Mouse (Mus musculus): ENCODE results near the gene Lrrc47. TPM values are rescaled to one million over a fixed set of nuclear protein-coding genes. Genes with fewer than 3 reads are reported as not detected.

Gene Lrrc47
- total RNA-seq, 2 experiments from 2014 or later: 26.3 to 27.8 TPM

DNA sequence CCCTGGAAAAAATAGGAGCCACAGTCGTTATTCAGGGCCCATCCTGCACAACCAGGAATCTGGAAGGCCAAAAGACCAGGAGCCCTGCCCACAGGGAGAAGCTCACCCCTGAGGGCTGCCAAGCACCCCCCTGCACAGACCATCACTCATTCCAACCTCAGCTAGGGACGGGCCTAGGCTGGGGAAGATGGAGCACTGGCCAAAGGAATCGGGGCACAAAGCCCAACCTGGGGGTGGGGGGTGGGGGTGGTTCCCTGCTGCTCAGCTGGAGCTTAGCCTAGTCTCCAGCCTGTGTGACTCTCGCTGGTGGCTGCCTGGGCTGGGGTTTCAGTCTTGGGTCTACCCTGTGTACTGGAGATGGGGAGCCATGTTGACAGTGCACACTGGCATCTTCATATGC lies 11.3 kb downstream of the Lrrc47 start:
- no peak for DNase-seq (ENCODE audit: low spot score)

DNA sequence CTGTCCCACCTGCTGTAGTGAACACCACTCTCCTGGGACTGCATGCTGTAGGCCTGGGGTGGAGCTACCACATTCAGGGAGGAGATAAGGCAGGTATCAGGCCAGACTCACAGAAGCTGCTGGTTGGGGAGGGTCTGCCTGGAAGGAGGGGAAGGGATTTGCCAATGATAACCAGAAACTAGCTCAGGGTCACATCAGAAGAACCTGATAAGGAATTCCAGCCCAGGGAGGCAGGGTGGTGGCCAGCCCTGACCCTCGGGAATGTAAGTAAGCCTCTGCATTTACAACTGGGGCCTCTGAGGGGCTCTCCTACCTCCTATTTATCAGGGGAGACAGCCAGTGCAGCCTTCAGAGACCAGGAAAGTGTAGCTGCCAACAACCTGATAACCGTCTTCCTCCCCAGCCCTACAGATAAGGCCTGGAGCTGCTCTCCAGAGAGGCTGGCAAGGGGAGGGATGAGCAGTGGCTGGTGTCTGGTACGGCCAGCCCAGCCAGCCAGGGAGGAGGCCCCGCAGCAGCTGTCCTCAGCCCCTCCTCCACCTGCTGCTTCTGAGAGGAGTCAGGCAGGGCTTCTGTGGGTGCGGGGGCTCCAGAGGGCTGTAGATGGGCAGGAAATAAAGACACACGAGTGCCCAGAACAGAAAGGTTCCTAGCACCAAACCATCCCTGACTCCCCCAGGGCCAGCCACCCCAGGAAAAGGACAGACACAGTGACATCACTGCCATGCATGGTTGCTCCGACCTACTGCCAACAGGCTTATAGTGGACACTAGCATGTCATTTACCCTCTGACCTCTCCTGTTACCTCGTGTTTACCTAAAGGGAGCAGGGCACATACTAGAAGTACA lies 12.4 kb downstream of the Lrrc47 start:
- no peak for DNase-seq (ENCODE audit: low spot score)

DNA sequence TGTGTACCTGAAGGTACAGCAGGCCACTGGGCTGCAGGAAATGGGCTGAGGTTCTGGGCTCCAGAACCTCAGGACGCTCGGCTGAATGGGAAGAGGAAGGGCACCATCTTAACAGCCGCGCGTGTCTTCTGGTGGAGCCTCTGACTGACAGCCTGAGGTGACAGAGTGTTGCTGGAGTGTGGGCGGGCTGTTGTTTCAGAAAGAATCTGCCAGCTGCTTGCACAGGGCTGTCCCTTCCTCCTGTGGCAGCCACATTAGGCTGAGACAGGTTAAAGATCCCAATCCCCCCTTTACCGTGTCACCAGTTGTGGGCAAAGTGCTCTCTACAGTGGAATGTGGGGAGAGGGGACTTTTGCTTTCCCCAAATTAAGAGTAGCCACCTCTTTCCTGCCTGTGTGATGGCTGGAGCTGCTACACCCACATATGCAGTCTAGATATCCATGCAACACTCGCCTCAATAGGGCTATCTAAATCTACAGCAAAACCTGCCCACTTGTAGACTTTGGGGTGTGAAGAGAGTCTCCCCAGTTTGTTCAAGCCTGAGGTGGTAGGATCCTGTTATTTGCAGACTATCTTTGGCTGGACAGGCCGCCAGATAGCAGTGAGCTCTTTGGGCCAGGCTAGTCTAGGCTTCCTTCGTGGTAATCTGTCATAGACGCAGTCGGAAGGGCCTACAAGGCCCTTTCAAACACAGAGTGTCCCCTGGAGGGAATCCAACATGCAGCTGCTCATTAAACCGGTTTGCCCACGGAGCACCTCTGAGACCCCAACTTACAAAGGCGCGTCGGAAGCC lies 13.4 kb downstream of the Lrrc47 start:
- DNase-seq (ENCODE audit: low spot score): no peak

DNA sequence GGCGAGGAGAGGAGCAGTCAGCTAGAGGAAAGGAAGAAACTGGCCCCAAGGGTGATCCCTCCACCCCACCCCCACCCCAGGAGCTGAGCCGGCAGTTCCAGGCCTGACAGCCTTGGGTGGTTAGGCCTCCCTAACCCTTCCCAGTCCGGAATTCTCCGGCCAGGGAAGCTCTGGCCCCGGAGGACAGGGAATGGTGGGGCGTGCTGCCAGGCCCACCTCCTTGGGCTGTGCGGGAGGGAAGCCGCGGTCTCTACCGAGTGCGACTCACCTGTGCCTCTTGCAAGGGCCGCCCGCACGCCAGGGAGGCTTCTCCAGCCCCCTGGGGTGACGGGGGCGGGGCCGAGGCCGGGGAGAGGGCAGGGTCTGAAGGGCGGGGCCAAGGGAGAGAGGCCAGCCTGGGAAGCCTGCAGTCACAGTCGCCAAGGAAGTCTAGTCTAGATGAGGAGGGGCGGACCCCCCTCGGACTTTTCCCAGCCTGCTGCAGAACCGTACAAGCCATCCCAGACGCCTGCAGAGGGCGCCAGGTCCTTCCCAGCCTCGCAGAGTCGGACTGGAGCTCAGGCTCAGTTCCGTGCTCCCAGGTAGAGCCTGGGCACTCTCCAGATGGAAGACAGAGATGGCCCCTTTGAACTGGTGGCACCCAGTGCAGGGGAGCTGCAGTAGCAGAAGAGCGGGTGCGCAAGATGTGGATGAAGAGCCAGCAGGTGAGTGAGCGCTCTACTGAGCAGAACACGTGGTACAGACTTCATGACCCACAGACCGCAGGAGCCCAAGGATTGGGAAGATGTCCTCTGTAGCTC lies 14.3 kb downstream of the Lrrc47 start, which contains the start of gene Smim1:
Smim1 (minus strand) TSS at position 590 of the 800 bp plus-strand sequence.
- peak; percentile 61 for DNase-seq (ENCODE audit: low spot score)

DNA sequence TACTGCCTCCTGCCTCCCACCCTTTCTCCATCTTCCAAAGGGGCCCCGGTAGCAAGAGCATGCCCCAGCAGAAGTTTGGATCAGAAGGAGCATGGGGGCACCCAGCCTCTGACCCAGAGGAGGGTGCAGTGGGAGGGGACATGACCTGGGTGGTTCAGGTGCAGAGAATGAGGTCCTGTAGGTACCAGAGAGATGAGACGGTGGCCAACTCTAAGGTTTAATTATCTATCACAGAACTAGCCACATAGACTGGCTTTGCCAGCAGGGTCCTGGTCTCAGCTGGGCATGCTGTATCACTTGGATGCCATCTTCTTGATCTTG lies 14.9 kb downstream of the Lrrc47 start:
- DNase-seq (ENCODE audit: low spot score): no peak

DNA sequence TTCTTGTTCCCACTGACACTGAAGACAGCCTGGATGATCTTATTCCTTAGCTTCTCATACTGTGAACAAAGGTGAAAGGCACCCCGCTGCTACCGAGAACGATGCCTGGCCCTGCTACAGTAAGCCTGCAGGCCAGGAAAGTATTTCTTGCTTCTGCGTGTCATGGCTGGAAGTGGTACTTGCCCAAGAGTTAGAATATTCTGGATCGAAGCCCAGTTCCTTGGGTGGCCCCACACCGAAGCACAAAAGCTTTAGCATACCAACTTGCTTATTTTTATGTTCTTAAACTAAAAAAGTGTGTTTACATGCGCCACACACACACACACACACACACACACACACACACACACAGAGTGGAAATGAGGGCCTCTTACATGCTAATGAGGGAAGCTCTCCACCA lies 16.5 kb downstream of the Lrrc47 start:
- no peak for DNase-seq (ENCODE audit: low spot score)

DNA sequence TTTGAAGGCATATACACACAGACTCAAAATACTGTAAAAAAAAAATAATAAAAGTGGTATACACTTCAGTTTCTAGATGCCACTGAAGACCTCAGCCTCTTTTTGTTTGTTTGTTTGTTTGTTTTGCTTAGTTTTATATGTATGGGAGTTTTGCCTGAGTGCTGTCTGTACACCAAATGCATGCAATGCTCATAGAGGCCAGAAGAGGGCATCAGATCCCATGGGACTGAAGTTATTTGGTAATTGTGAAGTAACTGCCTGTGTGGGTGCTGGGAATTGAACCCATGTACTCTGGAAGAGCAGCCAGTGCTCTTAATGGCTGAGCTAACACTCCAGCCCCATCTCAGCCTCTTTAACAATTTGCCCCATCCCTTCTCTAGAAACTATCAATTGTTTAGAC lies 17.1 kb downstream of the Lrrc47 start:
- no peak for DNase-seq (ENCODE audit: low spot score)

DNA sequence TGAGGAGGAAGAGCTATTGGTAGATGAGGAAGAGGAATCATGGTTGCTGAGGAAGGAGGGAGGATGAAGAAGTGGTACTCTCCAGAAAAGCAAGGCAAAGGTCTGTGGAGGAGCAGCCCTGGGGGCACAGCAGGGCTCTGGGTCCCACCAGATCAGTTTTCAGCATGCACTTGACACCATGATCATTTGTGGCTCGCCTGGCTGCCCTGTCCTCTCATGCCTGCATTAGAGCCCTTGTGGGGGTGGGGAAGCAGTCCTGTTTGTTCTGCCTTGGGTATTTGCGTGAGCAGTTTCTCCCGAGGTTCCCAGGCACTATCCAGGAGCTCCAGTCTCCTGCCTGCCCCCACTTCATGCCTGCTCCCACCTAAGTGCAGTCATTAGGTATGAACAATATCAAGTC lies 25.6 kb downstream of the Lrrc47 start:
- no peak for DNase-seq (ENCODE audit: low spot score)

DNA sequence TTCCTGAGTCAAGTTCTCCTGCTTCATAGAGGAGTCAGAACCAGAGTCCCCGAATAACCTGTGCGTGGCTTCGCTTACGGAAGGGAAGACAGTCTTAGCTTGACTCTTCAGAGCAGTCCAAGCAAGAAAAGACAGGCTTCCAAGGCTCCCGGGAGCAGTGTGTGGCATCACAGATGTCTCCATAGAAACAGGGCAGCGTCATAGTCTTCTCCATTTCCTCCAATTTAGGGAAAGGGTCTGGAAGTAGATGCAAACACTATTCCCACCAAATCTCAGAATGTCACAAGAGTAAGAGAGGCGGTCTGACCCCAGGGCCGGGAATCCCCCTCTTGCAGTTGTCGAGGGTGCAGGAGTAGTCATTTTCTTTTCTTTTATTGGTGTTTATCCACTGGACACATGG lies 31.0 kb downstream of the Lrrc47 start, which contains the start of gene Ccdc27:
Ccdc27 (minus strand) TSS at position 101 of the 400 bp plus-strand sequence.
- no peak for DNase-seq (ENCODE audit: low spot score)

DNA sequence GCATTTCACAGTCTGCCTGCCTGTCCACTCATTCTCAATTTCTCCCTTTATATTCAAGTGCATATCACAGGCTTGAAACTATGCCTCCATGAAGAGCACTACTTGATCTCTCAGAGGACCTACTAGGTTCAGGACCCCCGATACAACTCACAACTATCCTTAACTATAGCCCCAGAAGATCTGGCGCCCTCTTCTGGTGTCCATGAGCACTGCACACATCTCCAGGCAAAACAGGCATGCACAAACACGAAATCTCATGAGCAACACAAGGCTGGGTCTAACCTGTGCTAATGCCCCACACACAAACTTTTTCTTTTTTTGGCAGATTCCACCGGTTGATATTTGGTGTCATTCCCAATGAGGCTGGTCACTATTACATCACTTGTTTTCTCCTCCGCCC lies 34.3 kb downstream of the Lrrc47 start:
- no peak for DNase-seq (ENCODE audit: low spot score)

DNA sequence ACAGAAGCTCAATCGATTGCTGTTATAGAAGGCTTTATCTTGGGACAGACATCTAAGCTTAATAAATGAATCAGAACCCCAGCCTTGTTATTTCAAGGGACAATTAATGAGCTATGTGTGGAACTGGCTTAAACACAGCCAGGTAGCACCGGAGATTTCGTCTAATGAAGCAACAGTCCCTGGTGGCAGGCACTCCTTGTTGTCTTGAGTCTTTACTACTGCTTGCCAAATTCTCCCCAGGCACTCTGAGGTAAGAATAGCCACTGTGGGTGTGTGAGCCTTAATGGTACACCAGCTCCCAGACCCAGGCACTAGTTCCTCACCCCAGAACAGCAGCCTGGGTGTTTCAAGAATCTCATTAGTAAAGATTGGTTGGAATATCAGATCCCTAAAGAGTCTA lies 39.9 kb downstream of the Lrrc47 start:
- DNase-seq (ENCODE audit: low spot score): no peak

DNA sequence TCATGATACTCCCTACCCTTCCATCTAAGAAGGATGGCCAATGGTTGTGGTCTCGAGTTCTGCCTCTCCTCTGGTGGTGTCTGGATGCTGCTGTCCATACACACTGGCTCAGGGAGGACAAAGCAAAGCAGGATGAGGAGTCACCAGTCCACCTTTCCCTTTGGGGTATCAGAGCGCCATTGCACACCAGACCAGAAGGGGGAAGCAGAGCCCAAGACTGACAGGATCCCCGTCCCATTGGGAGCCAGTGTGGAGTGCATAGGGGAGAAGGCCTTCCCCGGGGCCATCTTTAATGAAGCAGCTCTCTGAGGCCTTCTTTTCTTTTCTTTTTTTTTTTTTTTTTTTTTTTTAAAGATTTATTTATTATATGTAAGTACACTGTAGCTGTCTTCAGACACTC lies 41.5 kb downstream of the Lrrc47 start:
- no peak for DNase-seq (ENCODE audit: low spot score)

DNA sequence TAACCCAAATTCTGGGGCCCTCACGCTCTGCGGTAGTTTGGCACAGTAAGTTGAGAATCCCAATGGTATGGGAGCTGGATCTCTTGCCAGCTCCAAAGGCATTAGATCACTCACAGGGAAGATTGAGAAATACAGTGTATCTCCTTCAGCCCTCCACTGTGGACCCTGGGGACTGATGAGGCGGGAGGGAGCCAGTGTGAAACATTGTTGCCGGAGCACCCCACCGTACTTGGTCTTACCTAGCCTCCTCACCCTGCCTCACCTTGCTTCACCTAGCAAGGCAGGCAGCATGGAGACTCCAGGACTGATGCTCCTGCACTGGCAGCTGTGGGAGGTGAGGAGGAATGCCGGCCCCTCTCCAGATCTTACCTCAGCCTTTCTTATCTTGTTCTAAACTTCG lies 44.0 kb downstream of the Lrrc47 start:
- DNase-seq (ENCODE audit: low spot score): peak; percentile 34

DNA sequence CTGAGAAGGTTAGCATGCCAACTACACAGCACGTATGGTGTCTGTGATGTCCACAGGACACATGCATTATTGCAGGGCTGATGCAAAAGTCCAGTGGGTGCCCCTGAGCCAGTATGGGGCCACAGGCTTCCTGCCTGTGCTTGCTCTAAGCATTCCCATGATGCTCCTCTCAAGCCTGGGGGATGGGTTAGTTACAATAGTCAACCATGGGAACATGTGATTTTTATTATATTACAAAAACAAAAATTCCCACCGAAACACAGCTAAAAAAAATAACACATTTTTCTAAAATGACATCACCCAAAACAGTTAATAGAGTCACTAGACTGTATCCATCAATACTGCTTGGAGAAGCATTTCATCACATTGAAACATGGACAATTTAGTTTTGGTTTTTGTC lies 44.5 kb downstream of the Lrrc47 start:
- no peak for DNase-seq (ENCODE audit: low spot score)

DNA sequence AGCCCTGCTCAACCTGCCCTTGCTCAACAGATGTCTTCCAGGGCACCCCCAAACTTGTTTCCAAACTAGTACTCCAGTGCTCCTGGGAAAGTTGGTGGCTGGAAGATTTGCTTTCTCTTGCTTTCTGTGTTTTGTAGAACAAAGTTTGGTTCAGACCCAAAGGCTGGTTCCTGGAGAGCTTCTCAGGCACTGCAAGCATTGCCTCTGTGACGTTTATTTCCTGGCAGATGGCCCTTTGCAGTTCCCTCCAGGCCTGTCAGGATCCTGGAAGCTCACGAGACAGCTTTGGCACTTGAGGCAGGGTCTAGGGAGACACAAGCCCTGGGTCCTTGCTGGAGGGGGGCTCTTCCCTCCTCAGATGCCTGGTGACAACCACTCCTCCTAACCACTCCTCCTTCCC lies 45.1 kb downstream of the Lrrc47 start:
- peak; percentile 10 for DNase-seq (ENCODE audit: low spot score)

DNA sequence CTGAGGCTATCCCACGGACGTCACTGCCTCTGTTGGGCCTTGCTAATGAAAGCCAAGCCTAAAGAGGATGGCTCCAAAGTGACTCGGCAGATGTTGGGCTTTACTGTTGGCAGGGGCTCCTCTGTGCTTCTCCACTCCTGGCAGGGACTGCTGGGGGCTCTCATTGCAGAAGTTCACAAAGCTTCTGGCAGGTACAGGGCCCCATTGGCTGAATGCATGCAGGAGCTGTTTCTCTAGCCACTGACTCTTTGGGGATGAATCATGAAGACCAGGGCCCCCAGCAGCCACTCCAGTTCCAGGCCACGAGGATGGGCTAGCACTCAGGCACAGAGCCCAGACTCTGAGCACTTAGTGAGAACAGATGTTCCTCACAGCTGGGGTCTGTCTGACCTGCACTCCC lies 46.2 kb downstream of the Lrrc47 start:
- no peak for DNase-seq (ENCODE audit: low spot score)

DNA sequence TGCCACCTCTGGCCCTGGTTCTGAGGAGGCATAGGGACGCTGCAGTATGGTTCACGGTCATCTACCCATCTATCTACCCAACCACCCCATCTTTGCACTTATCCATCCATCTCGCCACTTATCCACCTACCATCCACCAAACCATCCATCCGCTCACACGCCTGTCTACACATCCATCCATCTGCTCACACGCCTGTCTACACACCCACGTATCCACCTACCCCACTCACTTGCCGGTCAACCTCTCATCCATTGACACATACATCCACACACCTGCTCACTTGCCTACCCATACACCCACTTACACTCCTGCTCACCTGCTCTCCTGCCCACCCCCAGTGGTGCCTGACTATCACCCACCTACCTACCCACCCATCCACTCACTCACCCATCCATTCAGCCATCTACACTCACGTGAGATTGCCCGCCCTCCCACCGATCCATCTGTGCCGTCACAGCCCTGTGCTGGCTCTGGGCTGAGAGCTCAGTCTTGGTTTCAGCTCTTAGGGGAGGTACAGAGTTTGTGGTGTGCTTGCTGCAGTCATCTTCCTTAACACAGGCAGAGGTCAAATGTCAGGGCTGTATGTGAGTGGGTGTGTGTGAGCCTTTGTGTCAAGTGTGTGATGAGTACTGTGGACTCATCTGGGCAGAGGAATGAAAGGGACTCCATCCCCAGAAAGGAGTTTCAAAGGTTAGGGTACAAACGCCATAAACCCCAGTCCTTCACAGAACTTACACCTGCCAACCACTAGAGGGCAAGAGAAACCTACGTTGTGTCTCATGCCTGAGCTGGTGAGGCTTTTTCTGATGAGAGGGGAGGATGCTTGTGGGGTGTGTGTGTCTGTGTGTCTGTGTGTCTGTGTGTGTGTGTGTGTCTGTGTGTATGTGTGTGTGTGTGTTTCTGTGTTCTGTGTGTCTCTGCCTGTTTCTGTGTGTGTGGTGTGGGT lies 53.6 kb downstream of the Lrrc47 start:
- no peak for DNase-seq (ENCODE audit: low spot score)

DNA sequence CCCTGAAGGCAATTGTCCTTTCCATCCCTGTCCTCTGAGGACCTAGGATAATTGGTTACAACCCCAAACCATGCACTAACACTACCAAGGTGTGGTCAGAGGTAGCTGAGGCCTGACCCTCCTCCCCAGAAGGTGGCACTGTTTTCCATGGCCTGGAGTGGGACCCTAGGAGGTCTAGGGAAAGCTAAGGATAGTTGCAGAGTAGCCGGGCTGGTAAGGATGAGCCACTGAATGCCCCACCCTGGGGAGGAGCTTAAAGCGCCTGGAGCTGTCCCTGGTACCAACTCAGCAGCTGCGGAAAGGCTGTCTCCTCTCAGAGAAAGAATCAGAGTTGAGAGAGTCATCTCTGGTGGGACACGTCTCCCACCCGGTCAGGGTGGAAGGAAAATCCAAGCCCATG lies 59.4 kb downstream of the Lrrc47 start:
- no peak for DNase-seq (ENCODE audit: low spot score)

All from gastrocnemius, adult 18-20 months (tissue).